Mouse (Mus musculus): ENCODE measurements around the gene Cog4. TPM values are rescaled to one million over a fixed set of nuclear protein-coding genes. Genes with fewer than 3 reads are reported as not detected.
"Not testable (repeated sequence)": the region's sequence is repeated elsewhere in the genome, so short reads cannot be mapped to it uniquely, and the experiment has no call there.

Cog4 gene
- polyA plus RNA-seq, 1 experiment from 2014 or later, result 77.1 TPM

DNA sequence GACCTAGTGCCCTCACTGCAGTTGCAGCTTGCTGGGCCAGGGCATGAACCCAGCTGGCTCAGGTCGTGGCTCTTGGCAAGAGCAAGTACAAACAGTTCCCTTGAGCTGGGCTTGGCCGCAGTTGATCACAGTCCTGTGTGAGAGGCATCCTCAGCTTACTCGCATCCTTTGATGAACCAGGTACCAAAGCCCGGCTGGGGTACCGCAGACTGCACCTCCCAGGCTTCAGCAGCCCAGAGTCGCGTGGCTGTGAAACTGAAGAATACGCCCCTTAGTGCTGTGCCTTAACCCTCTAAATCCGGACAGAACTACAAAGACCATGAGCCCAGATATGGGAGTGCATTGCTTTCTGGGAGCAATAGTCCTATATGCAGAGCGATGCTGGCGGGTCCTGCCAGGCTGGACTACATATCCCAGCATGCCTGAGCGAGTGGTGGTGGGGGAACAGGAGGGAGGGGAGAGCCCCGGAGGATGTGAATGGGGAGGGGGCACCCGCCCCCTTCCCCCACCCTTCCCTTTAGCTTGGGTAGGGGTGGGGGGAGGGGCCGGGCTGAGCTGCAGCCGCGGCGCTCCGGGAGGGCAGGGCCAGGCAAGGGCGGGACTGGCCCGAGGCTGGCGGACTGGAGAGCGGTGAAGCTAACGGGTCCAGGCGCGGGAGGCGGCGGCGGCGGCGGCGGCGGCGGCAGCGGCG lies 73.1 kb downstream of the Cog4 start, which contains the start of gene St3gal2:
St3gal2 (plus strand) TSS at position 582 of the 691 bp plus-strand sequence.
- no peaks in the 10 kb centered on the region for H3K27me3 ChIP-seq (replicated peaks)
- H3K9ac ChIP-seq, result peak within 1 kb of the TSS; percentile 74
- ATAC-seq (replicated peaks), result peak; percentile 99
- peaks cover 30% of the 10 kb centered on the region for H3K4me1 ChIP-seq
- H3K4me2 ChIP-seq, result peak within 1 kb of the TSS; percentile 76
- peak within 1 kb of the TSS; percentile 86 for H3K27ac ChIP-seq
- peak within 1 kb of the TSS; percentile 62 for H3K4me3 ChIP-seq
- no peaks in the 10 kb centered on the region for H3K9me3 ChIP-seq
- no peaks in the 10 kb centered on the region for H3K36me3 ChIP-seq (replicated peaks)
- WGBS, result under 1% methylated on average over 28 of the region's 36 CpGs

DNA sequence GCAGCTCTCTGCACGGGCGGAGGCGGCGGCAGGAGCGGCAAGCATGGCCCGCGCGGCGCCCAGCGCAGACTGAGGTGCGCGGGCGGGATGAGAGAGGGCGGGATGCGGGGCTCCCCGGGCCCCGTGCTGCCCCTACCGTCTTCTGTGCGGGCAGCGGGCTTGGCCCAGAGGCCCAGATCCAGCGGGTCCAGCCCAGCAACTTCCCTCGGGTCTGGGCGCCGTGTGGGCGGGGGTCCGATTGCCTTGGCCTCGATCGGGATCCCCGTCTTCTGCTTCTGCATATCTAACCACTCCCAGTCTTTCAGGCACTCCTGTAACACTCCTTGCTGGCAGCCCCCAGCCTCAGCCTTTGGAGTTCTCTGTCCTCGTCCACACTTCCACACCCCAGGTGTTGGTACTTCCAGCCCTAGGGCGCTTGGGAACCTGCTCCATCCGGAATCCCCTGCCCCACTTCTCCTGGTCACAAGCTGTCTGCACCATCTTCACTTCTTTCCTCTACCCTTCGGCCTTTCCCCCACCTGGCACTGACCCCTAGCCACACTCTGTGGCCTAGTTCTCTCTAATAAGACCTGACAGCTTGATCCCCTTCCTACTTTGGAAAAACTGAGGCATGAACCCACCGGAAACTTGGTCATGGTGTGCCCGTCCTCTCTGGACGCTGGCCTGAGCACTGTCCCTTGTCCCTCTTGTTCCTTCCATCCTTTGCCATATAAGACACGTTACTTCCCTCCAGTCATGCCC lies 73.8 kb downstream of the Cog4 start:
- peak; percentile 51 for ATAC-seq (replicated peaks)
- Histone ChIP-seq H3K4me2 (peak overlapping the region; percentile 76), H3K9ac (peak overlapping the region; percentile 74)

DNA sequence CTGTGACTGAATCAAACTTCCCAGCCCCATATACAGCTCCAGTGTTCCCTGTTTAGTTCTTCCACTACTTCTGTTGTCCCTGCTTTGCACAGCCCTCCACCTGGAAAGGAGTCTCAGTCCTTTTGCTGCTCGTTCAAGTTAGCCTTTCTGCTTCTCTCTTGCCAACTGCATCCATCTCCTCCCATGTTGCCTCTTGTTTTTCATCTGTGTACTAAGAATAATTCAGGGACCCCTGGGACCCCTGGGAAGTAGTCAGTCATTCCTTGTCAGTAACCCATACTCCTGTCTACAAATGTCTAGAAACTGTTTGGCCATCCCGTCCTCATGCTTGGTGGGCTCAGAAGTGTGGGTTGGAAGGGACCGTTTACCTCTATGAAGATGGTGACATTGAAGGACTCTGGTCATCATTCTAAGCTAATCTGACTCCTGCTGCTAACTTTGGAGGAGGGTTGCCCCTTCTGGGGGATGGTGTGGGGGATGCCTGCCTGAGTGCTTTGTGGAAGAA lies 74.4 kb downstream of the Cog4 start:
- ATAC-seq (replicated peaks), result no peak
- H3K4me1 ChIP-seq, result peaks cover 30% of the 10 kb centered on the region
- H3K9ac ChIP-seq, result peak overlapping the region; percentile 74
- H3K27me3 ChIP-seq (replicated peaks), result no peaks in the 10 kb centered on the region
- 40% methylated on average over 3 of the region's 3 CpGs for WGBS
- H3K27ac ChIP-seq, result no peak overlapping the region
- peak overlapping the region; percentile 76 for H3K4me2 ChIP-seq
- H3K36me3 ChIP-seq (replicated peaks), result no peaks in the 10 kb centered on the region
- H3K4me3 ChIP-seq, result peak overlapping the region; percentile 62
- no peaks in the 10 kb centered on the region for H3K9me3 ChIP-seq

More for the DNA sequence above, 73.8 kb downstream of the Cog4 start:
- peaks cover 30% of the 10 kb centered on the region for H3K4me1 ChIP-seq
- WGBS, result 1% methylated on average over 36 of the region's 37 CpGs
- H3K9me3 ChIP-seq, result no peaks in the 10 kb centered on the region
- H3K27me3 ChIP-seq (replicated peaks), result no peaks in the 10 kb centered on the region
- H3K4me3 ChIP-seq, result peak overlapping the region; percentile 62
- H3K36me3 ChIP-seq (replicated peaks), result no peaks in the 10 kb centered on the region
- H3K27ac ChIP-seq, result peak overlapping the region; percentile 86

GRCm38 (mm10) chr8:110921492-110922230 lies 75.3 kb downstream of the Cog4 start:
- Histone ChIP-seq H3K36me3 (replicated peaks) (no peaks in the 10 kb centered on the region), H3K4me1 (peaks cover 30% of the 10 kb centered on the region), H3K4me3 (peak overlapping the region; percentile 62), H3K9me3 (no peaks in the 10 kb centered on the region), H3K4me2 (peak overlapping the region; percentile 76), H3K27ac (no peak overlapping the region), H3K27me3 (replicated peaks) (no peaks in the 10 kb centered on the region), H3K9ac (0 out of 2 replicates have a peak overlapping the region, but pooled peaks have one; percentile 74)
- ATAC-seq (replicated peaks), result no peak
- WGBS, result 44% methylated on average over 7 of the region's 7 CpGs

DNA sequence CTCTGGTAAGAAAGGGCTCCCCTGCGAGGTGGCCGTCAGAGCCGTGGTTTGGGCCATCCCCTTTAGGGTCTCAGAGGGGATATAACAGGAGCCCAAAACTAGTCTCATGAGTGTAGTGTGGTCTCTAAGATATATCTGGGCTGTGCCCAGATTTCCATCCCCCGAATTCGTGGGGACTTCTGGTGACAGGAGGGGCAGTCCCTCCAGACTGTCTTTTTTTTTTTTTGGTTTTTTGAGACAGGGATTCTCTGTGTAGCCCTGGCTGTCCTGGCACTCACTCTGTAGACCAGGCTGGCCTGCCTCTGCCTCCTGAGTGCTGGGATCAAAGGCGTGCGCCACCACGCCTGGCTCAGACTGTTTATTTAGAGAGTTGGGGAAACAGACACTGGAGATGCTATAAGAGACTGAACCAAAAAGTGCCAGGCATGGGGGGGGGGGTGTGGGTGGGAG lies 79.3 kb downstream of the Cog4 start:
- no peaks in the 10 kb centered on the region for H3K36me3 ChIP-seq (replicated peaks)
- 90% methylated on average over 8 of the region's 8 CpGs for WGBS
- H3K4me3 ChIP-seq, result no peak overlapping the region
- no peaks in the 10 kb centered on the region for H3K9me3 ChIP-seq
- ATAC-seq (replicated peaks), result no peak
- no peaks in the 10 kb centered on the region for H3K27me3 ChIP-seq (replicated peaks)
- peaks cover 23% of the 10 kb centered on the region for H3K4me1 ChIP-seq
- H3K4me2 ChIP-seq, result no peak overlapping the region
- H3K27ac ChIP-seq, result no peak overlapping the region
- H3K9ac ChIP-seq, result no peak overlapping the region

DNA sequence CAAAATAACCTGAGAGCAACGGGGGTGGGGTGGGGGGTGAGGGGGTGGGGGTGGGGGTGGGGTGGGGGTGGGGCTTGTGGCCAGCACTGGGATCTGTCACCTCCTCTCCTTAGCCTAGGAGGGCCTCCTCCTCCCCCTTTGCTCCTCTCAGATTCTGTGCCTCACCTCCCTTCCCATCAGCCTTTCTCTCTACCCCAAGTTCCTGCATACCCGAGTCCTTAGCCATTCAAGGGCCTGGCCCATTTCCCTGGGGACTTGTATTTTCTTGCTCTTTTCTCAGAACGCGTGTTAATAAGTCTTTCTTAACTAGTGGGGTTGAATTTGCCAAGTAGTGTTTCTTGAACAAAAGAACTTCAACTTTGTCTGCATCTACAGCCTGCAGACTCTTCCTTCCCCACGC lies 80.3 kb downstream of the Cog4 start:
- Histone ChIP-seq H3K4me3 (no peak overlapping the region), H3K4me1 (peaks cover 13% of the 10 kb centered on the region), H3K27ac (no peak overlapping the region), H3K4me2 (no peak overlapping the region), H3K27me3 (replicated peaks) (no peaks in the 10 kb centered on the region), H3K9ac (no peak overlapping the region), H3K36me3 (replicated peaks) (no peaks in the 10 kb centered on the region), H3K9me3 (no peaks in the 10 kb centered on the region)
- ATAC-seq (replicated peaks), result no peak
- 60% methylated on average over 5 of the region's 5 CpGs for WGBS

DNA sequence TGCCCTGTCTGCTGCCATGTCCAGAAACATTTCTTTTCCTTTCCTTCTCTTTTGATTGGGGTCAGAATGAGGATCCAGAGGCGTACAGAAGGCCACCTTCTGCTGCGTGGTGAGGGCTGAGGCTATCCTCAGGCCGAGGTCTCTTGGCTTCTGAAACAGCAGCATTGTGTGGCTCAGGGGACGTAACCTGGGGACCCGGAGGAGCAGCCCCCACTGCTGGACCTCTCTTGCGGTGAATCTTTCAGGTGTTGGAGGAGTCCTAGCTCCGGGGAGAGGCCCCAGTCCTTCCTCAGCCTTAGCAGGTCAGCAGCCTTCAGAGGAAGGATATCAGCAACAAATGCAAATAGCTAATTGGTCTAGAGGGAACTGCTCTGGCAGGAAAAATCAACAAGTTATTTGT lies 82.0 kb downstream of the Cog4 start:
- 0 out of 2 replicates have a peak, but pooled peaks cover 3% of the 10 kb centered on the region for H3K4me1 ChIP-seq
- H3K27ac ChIP-seq, result no peak overlapping the region

GRCm38 (mm10) chr8:110929066-110929465 lies 82.7 kb downstream of the Cog4 start:
- WGBS, result 54% methylated on average over 5 of the region's 5 CpGs
- Histone ChIP-seq H3K4me1 (0 out of 2 replicates have a peak, but pooled peaks cover 3% of the 10 kb centered on the region), H3K4me2 (no peak overlapping the region), H3K27me3 (replicated peaks) (no peaks in the 10 kb centered on the region), H3K9ac (no peak overlapping the region), H3K9me3 (no peaks in the 10 kb centered on the region), H3K4me3 (no peak overlapping the region), H3K36me3 (replicated peaks) (no peaks in the 10 kb centered on the region), H3K27ac (no peak overlapping the region)
- no peak for ATAC-seq (replicated peaks)

More for the DNA sequence above, 82.0 kb downstream of the Cog4 start:
- Histone ChIP-seq H3K4me3 (no peak overlapping the region), H3K27me3 (replicated peaks) (no peaks in the 10 kb centered on the region), H3K36me3 (replicated peaks) (no peaks in the 10 kb centered on the region), H3K9me3 (no peaks in the 10 kb centered on the region), H3K9ac (no peak overlapping the region), H3K4me2 (no peak overlapping the region)
- ATAC-seq (replicated peaks), result no peak
- 90% methylated on average over 7 of the region's 7 CpGs for WGBS

- H3K27me3 ChIP-seq (replicated peaks); H3K9me3 ChIP-seq; H3K4me1 ChIP-seq; H3K36me3 ChIP-seq (replicated peaks); ATAC-seq (replicated peaks); H3K4me2 ChIP-seq; H3K27ac ChIP-seq; H3K9ac ChIP-seq; H3K4me3 ChIP-seq: not testable (repeated sequence)
- WGBS, result 96% methylated on average over 6 of the region's 8 CpGs
Observed at GRCm38 (mm10) chr8:110929672-110930071, 83.3 kb downstream of the Cog4 start.

DNA sequence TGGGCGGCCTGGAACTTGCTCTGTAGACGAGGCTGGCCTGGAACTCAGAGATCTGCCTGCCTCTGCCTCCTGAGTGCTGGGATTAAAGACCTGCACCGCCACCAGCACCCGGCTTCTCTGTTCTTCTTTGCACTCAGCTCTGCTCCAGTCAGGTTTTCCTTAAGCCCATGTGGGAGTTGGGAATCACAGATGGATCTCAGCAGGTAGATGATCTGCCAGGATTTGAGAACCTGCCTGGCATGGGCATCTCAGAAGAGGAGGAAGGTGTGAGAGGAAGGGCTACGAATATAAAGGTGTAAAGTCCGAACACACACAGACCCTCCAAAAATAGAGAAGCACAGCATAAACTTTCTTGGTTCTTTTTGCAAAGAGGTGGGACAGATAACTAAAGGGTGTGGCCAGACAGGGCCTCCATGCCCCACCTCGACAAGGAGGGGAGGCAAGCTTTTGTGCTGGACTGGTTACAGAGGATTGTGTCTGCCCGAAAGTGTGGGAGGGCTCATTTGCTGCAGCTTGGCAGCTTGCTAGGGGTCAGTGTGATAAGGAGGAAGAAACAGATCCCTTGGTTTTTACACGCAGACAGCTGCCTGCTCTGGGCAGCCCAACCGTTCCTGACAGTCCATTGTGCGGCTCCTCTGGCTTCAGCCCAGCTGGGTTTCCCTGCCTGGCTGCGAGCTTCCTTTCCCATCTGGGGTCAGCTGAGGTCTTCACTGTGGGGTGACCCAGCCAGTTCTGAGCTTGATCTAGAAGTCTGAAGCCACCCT lies 85.0 kb downstream of the Cog4 start:
- 0 out of 2 replicates have a peak, but pooled peaks cover 3% of the 10 kb centered on the region for H3K4me1 ChIP-seq
- H3K27me3 ChIP-seq (replicated peaks), result no peaks in the 10 kb centered on the region
- no peak overlapping the region for H3K27ac ChIP-seq
- H3K9ac ChIP-seq, result no peak overlapping the region
- H3K9me3 ChIP-seq, result no peaks in the 10 kb centered on the region
- no peak for ATAC-seq (replicated peaks)
- no peaks in the 10 kb centered on the region for H3K36me3 ChIP-seq (replicated peaks)
- WGBS, result 76% methylated on average over 12 of the region's 12 CpGs
- no peak overlapping the region for H3K4me2 ChIP-seq
- H3K4me3 ChIP-seq, result no peak overlapping the region

Data from midbrain, embryonic 15.5 days (tissue).